Comparison of ENCODE assay signal across 34 mouse cellular contexts in the genomic region with DNA sequence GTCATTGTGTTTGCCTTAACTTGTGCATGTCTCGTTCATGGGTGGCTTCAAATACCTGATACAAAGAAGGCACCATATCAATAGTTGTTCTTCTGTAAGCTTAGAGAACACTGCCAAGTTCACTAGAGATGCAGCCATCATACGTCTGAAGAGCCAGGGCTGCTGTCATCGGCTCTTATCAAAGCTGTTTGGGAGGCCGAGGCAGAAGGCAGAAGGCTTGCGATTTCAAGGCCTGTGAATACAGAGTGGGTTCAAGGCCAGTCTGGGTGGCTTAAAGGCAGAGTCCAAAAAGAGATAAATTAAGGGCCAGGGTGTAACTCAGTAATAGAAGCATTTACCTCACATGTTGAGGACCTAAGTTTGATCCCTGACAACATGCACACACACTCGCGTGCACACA. TPM values are rescaled to one million over a fixed set of nuclear protein-coding genes. Genes with fewer than 3 reads are reported as not detected.
"Had no signal": no experiment of that assay in that cellular context is flagged by ENCODE, and none has a peak within 500 bp of the region (broad histone marks: within the 10 kb centered on the region; RNA-seq: fewer than 3 reads in every experiment).

No protein-coding gene starts in this region.

- H3K4me3 ChIP-seq: heart, adult 2 months; heart, embryonic 13.5 days; heart, embryonic 15.5 days; hindbrain, embryonic 13.5 days; hindbrain, embryonic 15.5 days; kidney, embryonic 15.5 days; limb, embryonic 13.5 days; limb, embryonic 15.5 days; liver, embryonic 12.5 days had no signal

- H3K27ac ChIP-seq: heart, adult 2 months; heart, embryonic 13.5 days; heart, embryonic 15.5 days; hindbrain, embryonic 13.5 days; hindbrain, embryonic 15.5 days; kidney, embryonic 15.5 days; kidney, postnatal 0 days; limb, embryonic 13.5 days; limb, embryonic 15.5 days; liver, embryonic 12.5 days; liver, embryonic 14.5 days had no signal

- DNase-seq: gastrocnemius, postnatal 14 days; gastrocnemius, postnatal 36 days; heart, adult 11 months; heart, adult 2 months; heart, postnatal 14 days; heart, postnatal 36 days; kidney, adult 11 months; kidney, adult 2 months; kidney, adult 9 months; kidney, postnatal 14 days; kidney, postnatal 36 days; layer of hippocampus, postnatal 36 days; left cerebral cortex, postnatal 4 days had no signal

RNA-seq across cellular contexts. Expression of a gene that starts 5.0 kb away (rescaled TPM):
- total RNA-seq: hematopoietic stem cell, adult 5-6 weeks; layer of hippocampus, adult 18-20 months; layer of hippocampus, postnatal 36 days; left cerebral cortex, postnatal 10 days; left cerebral cortex, postnatal 25 days; left cerebral cortex, postnatal 4 days had no signal

RNA-seq across cellular contexts. Expression of a gene that starts 52.3 kb away (rescaled TPM):
- total RNA-seq: gastrocnemius, adult 18-20 months; gastrocnemius, adult 8-10 months; gastrocnemius, postnatal 14 days; gastrocnemius, postnatal 36 days; heart, adult 2 months; heart, postnatal 14 days; heart, postnatal 36 days; hematopoietic stem cell, adult 5-6 weeks; hindbrain, postnatal 0 days; layer of hippocampus, adult 18-20 months; layer of hippocampus, postnatal 14 days; layer of hippocampus, postnatal 36 days; left cerebral cortex, adult 18-20 months; left cerebral cortex, adult 8-10 months; left cerebral cortex, postnatal 10 days; left cerebral cortex, postnatal 25 days; left cerebral cortex, postnatal 4 days; liver, adult 2 months had no signal
